Mouse (Mus musculus): Measurements from ENCODE around the gene Sult2b1.
A peak's percentile ranks its signal among the peaks of the same experiment; 100 is the strongest.

DNA sequence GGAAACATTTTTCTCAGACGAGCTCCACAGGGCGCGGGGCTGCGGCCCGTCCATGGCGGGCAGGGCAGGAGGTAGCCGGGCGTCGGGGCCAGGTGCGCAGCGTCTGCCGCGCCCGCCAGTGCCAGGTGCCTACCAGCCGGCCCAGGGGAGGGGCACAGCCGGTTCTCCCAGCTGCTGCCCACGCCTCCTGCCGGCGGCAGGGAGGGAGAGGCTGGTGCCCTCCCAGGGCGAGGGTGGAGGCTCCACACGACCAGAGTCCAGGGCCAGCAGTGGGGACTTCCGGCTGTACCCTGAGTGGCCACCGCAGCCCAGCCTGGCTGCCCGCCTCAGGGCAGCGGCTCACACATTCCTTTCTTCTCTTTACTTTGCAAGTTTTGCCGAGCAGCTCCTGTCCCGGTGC, 25.1 kb downstream of the Sult2b1 start:
- TF ChIP-seq CTCF (IDR thresholded peaks at IDR 0.05; ENCODE audit: low read depth, low read length) = peak; percentile 19; the same call in 1 of the 2 replicates
- no peak for TF ChIP-seq POLR2A (IDR thresholded peaks at IDR 0.05; ENCODE audit: extremely low read depth, insufficient read depth, low read length)

All from liver, adult 2 months (tissue).